Comparison of ENCODE assay signal across 25 mouse cellular contexts in genomic region chr12:112752399-112752798, GRCm38 (mm10).
"Had no signal": no experiment of that assay in that cellular context is flagged by ENCODE, and none has a peak within 500 bp of the region (broad histone marks: within the 10 kb centered on the region; RNA-seq: fewer than 3 reads in every experiment).

No protein-coding gene starts in this region.

- H3K27ac ChIP-seq: kidney, embryonic 15.5 days; left cerebral cortex, adult 2 months; limb, embryonic 10.5 days; limb, embryonic 13.5 days; liver, embryonic 12.5 days; liver, embryonic 15.5 days; lung, embryonic 15.5 days; midbrain, embryonic 12.5 days; midbrain, embryonic 15.5 days; neural tube, embryonic 12.5 days; neural tube, embryonic 15.5 days; stomach, embryonic 15.5 days had no signal

- H3K27me3 ChIP-seq: kidney, embryonic 15.5 days; lung, embryonic 15.5 days; midbrain, embryonic 12.5 days; midbrain, embryonic 15.5 days; neural tube, embryonic 12.5 days; stomach, embryonic 15.5 days had no signal

- H3K4me3 ChIP-seq: kidney, embryonic 15.5 days; left cerebral cortex, adult 2 months; limb, embryonic 10.5 days; limb, embryonic 13.5 days; liver, embryonic 12.5 days; liver, embryonic 15.5 days; lung, embryonic 15.5 days; midbrain, embryonic 12.5 days; midbrain, embryonic 15.5 days; neural tube, embryonic 12.5 days; neural tube, embryonic 15.5 days; stomach, embryonic 15.5 days had no signal

- H3K36me3 ChIP-seq: kidney, embryonic 15.5 days; limb, embryonic 10.5 days; limb, embryonic 13.5 days; liver, embryonic 12.5 days; liver, embryonic 15.5 days; lung, embryonic 15.5 days; midbrain, embryonic 12.5 days; midbrain, embryonic 15.5 days; neural tube, embryonic 12.5 days; neural tube, embryonic 15.5 days; stomach, embryonic 15.5 days had no signal

- H3K9ac ChIP-seq: kidney, embryonic 15.5 days; limb, embryonic 13.5 days; liver, embryonic 12.5 days; liver, embryonic 15.5 days; lung, embryonic 15.5 days; midbrain, embryonic 12.5 days; midbrain, embryonic 15.5 days; neural tube, embryonic 12.5 days; neural tube, embryonic 15.5 days; stomach, embryonic 15.5 days had no signal

- ATAC-seq: liver, embryonic 12.5 days; midbrain, embryonic 15.5 days had no signal

- DNase-seq: kidney, adult 8-10 months; kidney, postnatal 10 days; kidney, postnatal 36 days; layer of hippocampus, postnatal 36 days; liver; lung, adult 18-20 months; lung, postnatal 10 days; lung, postnatal 36 days; right cerebral cortex, adult 18-20 months; right cerebral cortex, postnatal 14 days; right cerebral cortex, postnatal 4 days; thymus, adult 18-20 months; thymus, postnatal 36 days had no signal

- H3K4me1 ChIP-seq: liver, embryonic 12.5 days; liver, embryonic 15.5 days; lung, embryonic 15.5 days; stomach, embryonic 15.5 days had no signal
